Mouse (Mus musculus) kidney, adult 2 months (tissue): ENCODE results near the gene Eya2.

ENCODE experiments used
- CTCF ChIP-seq: fragments of 200-500 bp; conservative IDR thresholded peaks from 2 replicates; pipeline ENCODE4 v1.5.1; 2011; ENCODE audit warnings: low read depth, mild to moderate bottlenecking, control low read depth, low read length, moderate library complexity, mixed read lengths; ENCODE audit not compliant: insufficient read depth, insufficient read length
- POLR2A ChIP-seq: fragments of 200-500 bp; IDR thresholded peaks from one replicate; pipeline ENCODE4 v1.6.1; 2011; ENCODE audit warnings: low read depth, low read length, control low read depth

DNA sequence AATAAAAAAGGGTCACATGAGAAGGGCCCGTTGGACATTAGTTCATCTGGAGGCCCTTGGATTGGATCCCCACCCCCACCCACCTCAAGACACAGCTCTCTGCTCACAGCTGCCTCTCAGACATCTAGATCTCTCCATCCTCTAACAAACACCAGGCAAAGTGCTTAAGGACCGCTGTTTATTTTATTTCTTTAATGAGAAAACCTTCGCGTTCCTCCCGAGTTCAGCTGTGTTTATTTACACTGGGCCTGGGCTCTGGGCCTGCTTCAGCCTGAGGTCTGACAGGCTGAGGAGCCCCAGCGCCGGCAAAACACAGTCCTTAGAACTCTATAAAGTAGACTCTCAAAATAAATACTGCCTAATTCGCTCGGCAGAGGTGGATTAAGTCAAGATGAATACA is 146.2 kb downstream of the Eya2 start:
- TF ChIP-seq CTCF = no peak
- TF ChIP-seq POLR2A = no peak
